Mouse (Mus musculus) brain, embryonic 14.5 days (tissue): ENCODE measurements at regions not wholly inside any gene's neighbourhood (a gene's known extent, or its start where the extent isn't known, plus 50 kb on each side); places are given as distances from the start of the nearest gene placed in this dataset.

Experiments
- CTCF ChIP-seq: fragments of 200-500 bp; IDR thresholded peaks from 2 replicates; pipeline ENCODE4 v1.5.1; 2012; ENCODE audit warnings: inconsistent platforms, mild to moderate bottlenecking, moderate library complexity, borderline replicate concordance; ENCODE audit not compliant: insufficient read depth, insufficient read length; ENCODE audit errors: extremely low read depth
- POLR2A ChIP-seq: fragments of 200-500 bp; IDR thresholded peaks from 2 replicates; pipeline ENCODE4 v1.6.1; 2012; ENCODE audit warnings: mild to moderate bottlenecking, inconsistent platforms, borderline replicate concordance; ENCODE audit not compliant: poor library complexity, insufficient read depth, insufficient read length, severe bottlenecking; ENCODE audit errors: extremely low read depth

GRCm38 (mm10) chr8:88435686-88436085 lies 73.7 kb upstream of the Brd7 start:
- TF ChIP-seq CTCF (no peak), POLR2A (no peak)
